Mouse (Mus musculus): ENCODE results near the gene Auh. TPM values are rescaled to one million over a fixed set of nuclear protein-coding genes. Genes with fewer than 3 reads are reported as not detected.

Gene Auh
- total and polyA plus RNA-seq, 3 experiments = 14.7 to 19.5 TPM; not detected in 1

- Histone ChIP-seq H3K4me3 (ENCODE audit: control insufficient read depth in 1 of 2, insufficient read depth in 1 of 2, low read depth in 2 of 2, low read length in 2 of 2) (no peak overlapping the region), H3K36me3 (ENCODE audit: control insufficient read depth in 1 of 2, insufficient read depth in 2 of 2, low read length in 2 of 2) (no peaks in the 10 kb centered on the region), H3K9me3 (replicated peaks; ENCODE audit: insufficient read depth, low read length) (no peaks in the 10 kb centered on the region), H3K27me3 (ENCODE audit: control insufficient read depth in 1 of 2, insufficient read depth in 2 of 2, low read length in 2 of 2) (no peaks in the 10 kb centered on the region), H3K9ac (ENCODE audit: control insufficient read depth, low read depth, low read length, poor library complexity, severe bottlenecking) (no peak overlapping the region), H3K4me1 (ENCODE audit: control insufficient read depth in 1 of 2, insufficient read depth in 2 of 2, low read length in 2 of 2) (no peaks in the 10 kb centered on the region), H3K79me2 (ENCODE audit: control insufficient read depth, insufficient read depth, low read length, poor library complexity) (no peaks in the 10 kb centered on the region), H3K27ac (ENCODE audit: control insufficient read depth, low read depth, low read length) (no peak overlapping the region)
- no peak for DNase-seq (ENCODE audit: low read depth, low spot score)
- TF ChIP-seq TCF12 (IDR thresholded peaks at IDR 0.05; ENCODE audit: low read depth, low read length) (no peak), NELFE (IDR thresholded peaks at IDR 0.05; ENCODE audit: low read depth, low read length) (no peak), MAZ (IDR thresholded peaks at IDR 0.05; ENCODE audit: low read depth, low read length) (no peak), RAD21 (IDR thresholded peaks at IDR 0.05; ENCODE audit: low read depth, low read length) (no peak), POLR2AphosphoS2 (IDR thresholded peaks at IDR 0.05; ENCODE audit: low read length) (no peak)
These were observed 136.0 kb downstream of the Auh start for GRCm38 (mm10) chr13:52793434-52793989.

GRCm38 (mm10) chr13:52792242-52792844 is 137.1 kb downstream of the Auh start:
- Histone ChIP-seq H3K79me2 (ENCODE audit: control insufficient read depth, insufficient read depth, low read length, poor library complexity) (no peaks in the 10 kb centered on the region), H3K9ac (ENCODE audit: control insufficient read depth, low read depth, low read length, poor library complexity, severe bottlenecking) (no peak overlapping the region), H3K27ac (ENCODE audit: control insufficient read depth, low read depth, low read length) (no peak overlapping the region), H3K4me3 (ENCODE audit: control insufficient read depth in 1 of 2, insufficient read depth in 1 of 2, low read depth in 2 of 2, low read length in 2 of 2) (no peak overlapping the region), H3K4me1 (ENCODE audit: control insufficient read depth in 1 of 2, insufficient read depth in 2 of 2, low read length in 2 of 2) (no peaks in the 10 kb centered on the region), H3K9me3 (replicated peaks; ENCODE audit: insufficient read depth, low read length) (no peaks in the 10 kb centered on the region), H3K27me3 (ENCODE audit: control insufficient read depth in 1 of 2, insufficient read depth in 2 of 2, low read length in 2 of 2) (no peaks in the 10 kb centered on the region), H3K36me3 (ENCODE audit: control insufficient read depth in 1 of 2, insufficient read depth in 2 of 2, low read length in 2 of 2) (no peaks in the 10 kb centered on the region)
- no peak for TF ChIP-seq POLR2AphosphoS2 (IDR thresholded peaks at IDR 0.05; ENCODE audit: low read length)
- TF ChIP-seq BHLHE40 (IDR thresholded peaks at IDR 0.05; ENCODE audit: borderline replicate concordance, low read depth, low read length) = no peak
- no peak for TF ChIP-seq ELF1 (IDR thresholded peaks at IDR 0.05; ENCODE audit: low read depth, low read length)
- no peak for TF ChIP-seq NELFE (IDR thresholded peaks at IDR 0.05; ENCODE audit: low read depth, low read length)
- no peak for TF ChIP-seq USF1 (IDR thresholded peaks at IDR 0.05; ENCODE audit: low read depth, low read length)
- no peak for TF ChIP-seq MEF2A (IDR thresholded peaks at IDR 0.05; ENCODE audit: extremely low read depth, insufficient replicate concordance, low read depth, low read length, poor library complexity, severe bottlenecking)
- no peak for TF ChIP-seq CHD1 (IDR thresholded peaks at IDR 0.05; ENCODE audit: low read depth, low read length)
- TF ChIP-seq UBTF (IDR thresholded peaks at IDR 0.05; ENCODE audit: borderline replicate concordance, insufficient read depth, low read depth, low read length) = no peak
- TF ChIP-seq POLR2AphosphoS5 (IDR thresholded peaks at IDR 0.05; ENCODE audit: borderline replicate concordance, low read depth, low read length) = no peak
- TF ChIP-seq MXI1 (IDR thresholded peaks at IDR 0.05; ENCODE audit: low read depth, low read length) = no peak
- no peak for TF ChIP-seq EP300 (IDR thresholded peaks at IDR 0.05; ENCODE audit: low read depth in 1 of 2, low read length in 2 of 2)
- TF ChIP-seq MAZ (IDR thresholded peaks at IDR 0.05; ENCODE audit: low read depth, low read length) = no peak
- TF ChIP-seq POLR2A (IDR thresholded peaks at IDR 0.05; ENCODE audit: control insufficient read depth in 1 of 2, insufficient read depth in 1 of 2, low read depth in 1 of 2, low read length in 2 of 2, poor library complexity in 1 of 2) = no peak
- TF ChIP-seq RAD21 (IDR thresholded peaks at IDR 0.05; ENCODE audit: low read depth, low read length) = no peak
- no peak for TF ChIP-seq TAL1 (IDR thresholded peaks at IDR 0.05; ENCODE audit: low read length)
- no peak for TF ChIP-seq GATA1 (IDR thresholded peaks at IDR 0.05; ENCODE audit: low read depth, low read length)
- TF ChIP-seq ETS1 (IDR thresholded peaks at IDR 0.05; ENCODE audit: low read depth, low read length) = no peak
- TF ChIP-seq ZMIZ1 (IDR thresholded peaks at IDR 0.05; ENCODE audit: low read depth, low read length) = no peak
- no peak for TF ChIP-seq MYB (IDR thresholded peaks at IDR 0.05; ENCODE audit: low read depth, low read length)
- DNase-seq (ENCODE audit: low read depth, low spot score) = no peak
